20 mouse cellular contexts compared by ENCODE assay signal in genomic region chr11:56341731-56342130, GRCm38 (mm10).
"Had no signal": no experiment of that assay in that cellular context is flagged by ENCODE, and none has a peak within 500 bp of the region (broad histone marks: within the 10 kb centered on the region; RNA-seq: fewer than 3 reads in every experiment).

No protein-coding gene starts in this region.

- H3K4me1 ChIP-seq: kidney, embryonic 15.5 days; limb, embryonic 12.5 days; limb, embryonic 15.5 days; midbrain, embryonic 15.5 days; neural tube, embryonic 13.5 days had no signal

- H3K27ac ChIP-seq: kidney, embryonic 15.5 days; limb, embryonic 12.5 days; limb, embryonic 15.5 days; liver, embryonic 14.5 days; midbrain, embryonic 15.5 days; neural tube, embryonic 13.5 days had no signal

- H3K36me3 ChIP-seq: kidney, embryonic 15.5 days; limb, embryonic 12.5 days; limb, embryonic 15.5 days; midbrain, embryonic 15.5 days; neural tube, embryonic 13.5 days had no signal

- H3K4me2 ChIP-seq: kidney, embryonic 15.5 days; limb, embryonic 12.5 days; limb, embryonic 15.5 days; liver, embryonic 11.5 days; lung, embryonic 14.5 days; midbrain, embryonic 11.5 days; midbrain, embryonic 15.5 days; neural tube, embryonic 13.5 days had no signal

- H3K9ac ChIP-seq: kidney, embryonic 15.5 days; limb, embryonic 12.5 days; limb, embryonic 15.5 days; liver, embryonic 14.5 days; liver, postnatal 0 days; lung, embryonic 14.5 days; midbrain, embryonic 15.5 days; neural tube, embryonic 13.5 days had no signal

- H3K4me3 ChIP-seq: kidney, embryonic 15.5 days; limb, embryonic 12.5 days; limb, embryonic 15.5 days; midbrain, embryonic 15.5 days; neural tube, embryonic 13.5 days had no signal

- ATAC-seq: liver, postnatal 0 days; midbrain, embryonic 15.5 days had no signal

- DNase-seq: kidney, postnatal 10 days; kidney, postnatal 36 days; layer of hippocampus, postnatal 36 days; left cerebral cortex, postnatal 4 days; liver, postnatal 0 days; lung, postnatal 10 days; lung, postnatal 4 days; retina, postnatal 1 day; right cerebral cortex, postnatal 25 days; thymus, adult 18-20 months; thymus, postnatal 36 days had no signal

- H3K27me3 ChIP-seq: kidney, embryonic 15.5 days; limb, embryonic 12.5 days; limb, embryonic 15.5 days; midbrain, embryonic 15.5 days; neural tube, embryonic 13.5 days had no signal

- H3K9me3 ChIP-seq: kidney, embryonic 15.5 days; limb, embryonic 12.5 days; limb, embryonic 15.5 days; midbrain, embryonic 15.5 days; neural tube, embryonic 13.5 days had no signal
